Mouse (Mus musculus) colon, adult 2 months (tissue): ENCODE measurements around the gene 4933402N03Rik. TPM values are rescaled to one million over a fixed set of nuclear protein-coding genes. Genes with fewer than 3 reads are reported as not detected.

ENCODE experiments used
- polyA plus RNA-seq: library from polyadenylated mRNA; depleted of rRNA; stranded (reverse); fragments of >200 nt; gene quantifications from 2 replicates; pipeline ENCODE4 v1.2.3, GENCODE M21; 2012; rRNA removed

Gene 4933402N03Rik
- not detected in 2 replicates for polyA plus RNA-seq

GRCm38 (mm10) chr7:131146214-131146613, at the start of gene 4933402N03Rik:
Gene 4933402N03Rik, minus strand, starts transcription at chr7:131146314.

GRCm38 (mm10) chr7:131174121-131174520, 28.0 kb upstream of the 4933402N03Rik start, which contains the start of gene 5430419D17Rik:
Gene 5430419D17Rik, plus strand, starts transcription at chr7:131174402.

Other genes starting within 250 kb of the 4933402N03Rik start
- gene Htra1, start 210.2 kb downstream of the 4933402N03Rik start, polyA plus RNA-seq, result 79.1 and 83.2 TPM in 2 replicates
- gene Dmbt1, start 114.3 kb downstream of the 4933402N03Rik start, polyA plus RNA-seq, result 1,030 and 1,121 TPM in 2 replicates
- gene 5430419D17Rik, start 28.1 kb upstream of the 4933402N03Rik start, polyA plus RNA-seq, result 0.12 TPM in 1 of 2 replicates, not detected in the other
- 5.2 TPM in 1 of 2 replicates, not detected in the other for gene Cuzd1, start 176.0 kb upstream of the 4933402N03Rik start, polyA plus RNA-seq
- not detected in 2 replicates for gene Fam24b, start 183.2 kb upstream of the 4933402N03Rik start, polyA plus RNA-seq
- not detected in 2 replicates for gene Fam24a, start 187.6 kb upstream of the 4933402N03Rik start, polyA plus RNA-seq
- gene 2310057M21Rik, start 216.4 kb upstream of the 4933402N03Rik start, polyA plus RNA-seq, result 1.7 and 2.5 TPM in 2 replicates
- gene Pstk, start 224.8 kb upstream of the 4933402N03Rik start, polyA plus RNA-seq, result 61.4 and 76.9 TPM in 2 replicates